Mouse (Mus musculus): ENCODE results near the gene Ly6g5c.

GRCm38 (mm10) chr17:35120745-35121142 is 12.7 kb downstream of the Ly6g5c start:
- no peak for TF ChIP-seq CTCF (IDR thresholded peaks at IDR 0.05; ENCODE audit: low read depth)
- TF ChIP-seq EP300 (IDR thresholded peaks at IDR 0.05; ENCODE audit: low read depth), result no peak

All from heart, postnatal 0 days (tissue).